ENCODE assay signal across 9 mouse cellular contexts in the genomic region with DNA sequence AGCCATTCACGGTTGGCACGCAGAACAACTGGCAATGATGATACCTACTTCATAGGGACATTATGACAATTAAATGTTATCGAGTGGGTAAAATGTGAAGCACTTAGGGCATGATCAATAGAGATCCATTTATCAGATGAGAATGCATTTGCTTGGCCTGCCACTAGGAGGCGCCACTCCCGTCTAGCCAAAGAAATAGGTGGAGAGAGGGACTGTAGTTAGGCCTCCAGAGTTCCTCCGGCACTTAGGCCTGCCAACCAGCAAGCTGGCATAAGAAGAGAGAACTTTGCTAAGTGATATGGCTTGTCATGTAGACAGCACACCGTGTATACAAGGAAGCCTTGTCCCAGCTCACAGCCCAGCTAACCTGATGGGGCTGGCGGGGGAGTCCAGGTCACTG. TPM values are rescaled to one million over a fixed set of nuclear protein-coding genes. Genes with fewer than 3 reads are reported as not detected.
DNase-seq lines count a peak whose midpoint lies in the region; ATAC-seq lines count a peak whose summit lies in the region.
"Had no signal": no experiment of that assay in that cellular context is flagged by ENCODE, and none has a peak within 500 bp of the region (broad histone marks: within the 10 kb centered on the region; RNA-seq: fewer than 3 reads in every experiment).

No protein-coding gene starts in this region.

- H3K9me3 ChIP-seq in forebrain, embryonic 11.5 days (ENCODE audit: control insufficient read depth, low read length) = no peaks in the 10 kb centered on the region
- no peaks in the 10 kb centered on the region for H3K9me3 ChIP-seq in forebrain, embryonic 12.5 days
- no peaks in the 10 kb centered on the region for H3K9me3 ChIP-seq in limb, embryonic 10.5 days (replicated peaks)

- ATAC-seq in forebrain, embryonic 11.5 days (replicated peaks; ENCODE audit: low FRiP score) = no peak
- no peak for ATAC-seq in forebrain, embryonic 12.5 days (ENCODE audit: low FRiP score)

- DNase-seq in forebrain, embryonic 11.5 days (ENCODE audit: low spot score) = peak; percentile 85
- peak; percentile 62 for DNase-seq in left cerebral cortex, postnatal 4 days
- DNase-seq in left cerebral cortex, adult 8-10 months (ENCODE audit: low spot score in 2 of 2) = no peak
- DNase-seq in T-cell, adult 2 months (ENCODE audit: low spot score) = peak; percentile 57
- DNase-seq in limb, embryonic 10.5 days (ENCODE audit: low spot score) = peak; percentile 78
- DNase-seq in testis, postnatal 10 days (ENCODE audit: low spot score) = peak; percentile 73
- no peak for DNase-seq in left cerebral cortex, adult 11 months (ENCODE audit: low spot score)

- H3K27ac ChIP-seq in forebrain, embryonic 11.5 days (ENCODE audit: low read depth, low read length) = no peak overlapping the region
- H3K27ac ChIP-seq in forebrain, embryonic 12.5 days = no peak overlapping the region
- H3K27ac ChIP-seq in limb, embryonic 10.5 days = no peak overlapping the region

- WGBS in forebrain, embryonic 11.5 days = 49% methylated on average over 8 of the region's 8 CpGs
- 50% methylated on average over 8 of the region's 8 CpGs for WGBS in forebrain, embryonic 12.5 days
- 51% methylated on average over 8 of the region's 8 CpGs for WGBS in limb, embryonic 10.5 days

- peaks cover 7% of the 10 kb centered on the region for H3K4me1 ChIP-seq in forebrain, embryonic 11.5 days (replicated peaks; ENCODE audit: control insufficient read depth, insufficient read depth, low read length)
- peaks cover 22% of the 10 kb centered on the region for H3K4me1 ChIP-seq in forebrain, embryonic 12.5 days
- H3K4me1 ChIP-seq in limb, embryonic 10.5 days = peaks cover 32% of the 10 kb centered on the region

- H3K4me2 ChIP-seq in forebrain, embryonic 11.5 days (ENCODE audit: low read depth, low read length, severe bottlenecking) = no peak overlapping the region
- H3K4me2 ChIP-seq in forebrain, embryonic 12.5 days = no peak overlapping the region

- H3K27me3 ChIP-seq in forebrain, embryonic 11.5 days (ENCODE audit: control insufficient read depth, insufficient read depth, low read length) = no peaks in the 10 kb centered on the region
- H3K27me3 ChIP-seq in forebrain, embryonic 12.5 days = no peaks in the 10 kb centered on the region
- no peaks in the 10 kb centered on the region for H3K27me3 ChIP-seq in limb, embryonic 10.5 days (ENCODE audit: low read depth, poor library complexity, severe bottlenecking)

- no peak overlapping the region for H3K4me3 ChIP-seq in forebrain, embryonic 11.5 days (ENCODE audit: low read depth, low read length)
- no peak overlapping the region for H3K4me3 ChIP-seq in forebrain, embryonic 12.5 days (replicated peaks)
- H3K4me3 ChIP-seq in limb, embryonic 10.5 days = no peak overlapping the region

- H3K9ac ChIP-seq in forebrain, embryonic 11.5 days (ENCODE audit: low read length) = no peak overlapping the region
- H3K9ac ChIP-seq in forebrain, embryonic 12.5 days = no peak overlapping the region

- intact Hi-C loops in left cerebral cortex, postnatal 4 days (cut with DNase I) = no loop called here

- H3K36me3 ChIP-seq in forebrain, embryonic 11.5 days (ENCODE audit: control insufficient read depth, insufficient read depth, low read length) = peaks cover 13% of the 10 kb centered on the region; the same call in 1 of the 2 replicates
- peaks cover 62% of the 10 kb centered on the region for H3K36me3 ChIP-seq in forebrain, embryonic 12.5 days (replicated peaks)
- H3K36me3 ChIP-seq in limb, embryonic 10.5 days = peaks cover 75% of the 10 kb centered on the region

RNA-seq across cellular contexts. Expression of gene Gm17606, which starts 3.8 kb away (rescaled TPM):
- not detected in 2 replicates for polyA plus RNA-seq in forebrain, embryonic 11.5 days (2014; fragmentation: Nextera tagmentation; extraction: Ambion mirVana)
- polyA plus RNA-seq in forebrain, embryonic 12.5 days (2016; fragmentation: Nextera tagmentation; extraction: Ambion mirVana) = not detected in 2 replicates
- not detected for total RNA-seq in left cerebral cortex, postnatal 4 days (2021)
- not detected for total RNA-seq in left cerebral cortex, adult 8-10 months (2022)
- polyA plus RNA-seq in limb, embryonic 10.5 days (2016; fragmentation: Nextera tagmentation; extraction: Ambion mirVana) = not detected in 2 replicates
- total RNA-seq: hematopoietic stem cell, adult 5-6 weeks had no signal

RNA-seq across cellular contexts. Expression of gene Cdh24, which starts 4.2 kb away (rescaled TPM):
- 10.5 and 12.3 TPM in 2 replicates for polyA plus RNA-seq in forebrain, embryonic 11.5 days (2014; fragmentation: Nextera tagmentation; extraction: Ambion mirVana)
- 9.8 and 10.7 TPM in 2 replicates for polyA plus RNA-seq in forebrain, embryonic 12.5 days (2016; fragmentation: Nextera tagmentation; extraction: Ambion mirVana)
- total RNA-seq in left cerebral cortex, postnatal 4 days (2021) = 10 to 100 TPM; 17.2 to 20.7 TPM
- total RNA-seq in left cerebral cortex, adult 8-10 months (2022) = 1 to 10 TPM; 7.5 to 8.1 (median 7.8) TPM
- polyA plus RNA-seq in limb, embryonic 10.5 days (2016; fragmentation: Nextera tagmentation; extraction: Ambion mirVana) = 7.1 and 8.1 TPM in 2 replicates

RNA-seq across cellular contexts. Expression of gene Psmb11, which starts 15.7 kb away (rescaled TPM):
- polyA plus RNA-seq in forebrain, embryonic 11.5 days (2014; fragmentation: Nextera tagmentation; extraction: Ambion mirVana) = 0.05 TPM in 1 of 2 replicates, not detected in the other
- 0.04 TPM in 1 of 2 replicates, not detected in the other for polyA plus RNA-seq in forebrain, embryonic 12.5 days (2016; fragmentation: Nextera tagmentation; extraction: Ambion mirVana)
- total RNA-seq in left cerebral cortex, postnatal 4 days (2021) = not detected
- under 1 TPM in 3 of 4 experiments, not detected in 1; 0.14 to 0.63 (median 0.14) TPM for total RNA-seq in left cerebral cortex, adult 8-10 months (2022)
- polyA plus RNA-seq in limb, embryonic 10.5 days (2016; fragmentation: Nextera tagmentation; extraction: Ambion mirVana) = 0.13 and 0.14 TPM in 2 replicates
- total RNA-seq: hematopoietic stem cell, adult 5-6 weeks had no signal

RNA-seq across cellular contexts. Expression of gene Psmb5, which starts 19.1 kb away (rescaled TPM):
- 414 and 455 TPM in 2 replicates for polyA plus RNA-seq in forebrain, embryonic 11.5 days (2014; fragmentation: Nextera tagmentation; extraction: Ambion mirVana)
- polyA plus RNA-seq in forebrain, embryonic 12.5 days (2016; fragmentation: Nextera tagmentation; extraction: Ambion mirVana) = 395 and 399 TPM in 2 replicates
- total RNA-seq in left cerebral cortex, postnatal 4 days (2021) = 100 to 1,000 TPM; 182 to 197 TPM
- total RNA-seq in left cerebral cortex, adult 8-10 months (2022) = 100 to 1,000 TPM; 151 to 185 (median 175) TPM
- polyA plus RNA-seq in limb, embryonic 10.5 days (2016; fragmentation: Nextera tagmentation; extraction: Ambion mirVana) = 508 and 553 TPM in 2 replicates

RNA-seq across cellular contexts. Expression of gene 4931414P19Rik, which starts 31.2 kb away (rescaled TPM):
- polyA plus RNA-seq in forebrain, embryonic 11.5 days (2014; fragmentation: Nextera tagmentation; extraction: Ambion mirVana) = 9.6 and 9.9 TPM in 2 replicates
- 9.0 and 9.2 TPM in 2 replicates for polyA plus RNA-seq in forebrain, embryonic 12.5 days (2016; fragmentation: Nextera tagmentation; extraction: Ambion mirVana)
- 1 to 10 TPM; 3.2 to 4.4 TPM for total RNA-seq in left cerebral cortex, postnatal 4 days (2021)
- 1 to 10 TPM; 4.7 to 6.3 (median 5.7) TPM for total RNA-seq in left cerebral cortex, adult 8-10 months (2022)
- 11.1 and 13.5 TPM in 2 replicates for polyA plus RNA-seq in limb, embryonic 10.5 days (2016; fragmentation: Nextera tagmentation; extraction: Ambion mirVana)

Comparison
In these comparisons a context has a peak if more than half of its experiments do, and no peak if none do; other contexts are left out.
1. DNase-seq: peak in forebrain, embryonic 11.5 days (single experiment), left cerebral cortex, postnatal 4 days (single experiment), T-cell, adult 2 months (single experiment), limb, embryonic 10.5 days (single experiment) and testis, postnatal 10 days (single experiment); none in left cerebral cortex, adult 8-10 months (0 of 2) and left cerebral cortex, adult 11 months (single experiment).